In the genomic region with DNA sequence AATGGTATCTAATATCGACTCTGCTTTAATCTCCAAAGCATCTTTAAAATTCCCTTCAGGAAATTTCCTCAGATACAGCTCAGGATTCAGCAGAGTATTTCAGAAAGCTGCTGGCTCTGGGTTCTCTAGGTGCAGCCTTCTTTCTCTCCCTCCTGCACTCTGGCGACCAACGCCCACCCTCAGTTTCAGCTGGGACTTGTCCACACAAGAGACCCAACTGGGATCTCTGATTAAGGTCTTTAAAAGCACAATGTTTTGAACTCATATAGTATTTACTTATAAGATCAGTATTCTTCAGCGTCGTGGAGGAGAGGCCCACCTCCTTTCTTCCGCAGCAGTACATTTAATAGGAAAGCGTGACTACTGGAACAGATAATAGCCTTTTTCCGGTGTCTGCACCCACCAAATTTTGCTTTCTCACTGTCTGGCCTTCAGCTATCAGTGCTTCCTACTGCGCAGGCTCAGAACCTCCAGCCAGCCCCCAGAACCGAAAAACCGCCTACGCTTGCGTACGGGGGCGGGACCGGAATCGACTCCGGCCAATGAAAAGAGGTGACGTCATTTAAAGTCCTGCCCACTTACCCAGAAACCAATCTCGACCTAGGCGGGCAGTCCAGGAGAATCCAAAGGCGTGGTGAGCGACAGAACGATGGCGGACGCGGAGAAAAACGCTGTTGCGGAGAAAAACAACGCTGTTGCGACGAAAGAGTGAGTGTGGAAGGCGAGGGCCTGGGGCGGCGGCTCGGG, we compare ENCODE assay signal across 8 mouse cellular contexts. TPM values are rescaled to one million over a fixed set of nuclear protein-coding genes. Genes with fewer than 3 reads are reported as not detected.
A peak's percentile ranks its signal among the peaks of the same experiment; 100 is the strongest.
DNase-seq lines count a peak whose midpoint lies in the region; ATAC-seq and TF ChIP-seq lines count a peak whose summit lies in the region.

A gene (plus strand): TSS at position 576 of the 747 bp plus-strand sequence.

- H3K36me3 ChIP-seq in E14TG2a.4 (ENCODE audit: insufficient read depth, low read length): peaks cover 39% of the 10 kb centered on the region
- H3K36me3 ChIP-seq in forebrain, embryonic 12.5 days (replicated peaks): peaks cover 30% of the 10 kb centered on the region
- peaks cover 35% of the 10 kb centered on the region for H3K36me3 ChIP-seq in heart, postnatal 0 days (replicated peaks; ENCODE audit: control insufficient read depth, insufficient read depth, low read length)
- H3K36me3 ChIP-seq in liver, embryonic 16.5 days (ENCODE audit: control insufficient read depth, insufficient read depth): peaks cover 27% of the 10 kb centered on the region
- peaks cover 35% of the 10 kb centered on the region for H3K36me3 ChIP-seq in neural tube, embryonic 13.5 days
- H3K36me3 ChIP-seq in testis, adult 2 months (ENCODE audit: control insufficient read depth, insufficient read depth, low read length): peaks cover 2% of the 10 kb centered on the region

- no peak for TF ChIP-seq CTCF in E14TG2a.4 (conservative IDR thresholded peaks at IDR 0.05; ENCODE audit: low read length)
- TF ChIP-seq CTCF in heart, postnatal 0 days (IDR thresholded peaks at IDR 0.05; ENCODE audit: low read depth): no peak
- TF ChIP-seq CTCF in testis, adult 2 months (IDR thresholded peaks at IDR 0.05; ENCODE audit: control insufficient read depth, insufficient read depth, insufficient replicate concordance, low read depth, low read length): no peak

- peak within 1 kb of the TSS; percentile 93 for H3K4me3 ChIP-seq in E14TG2a.4 (replicated peaks; ENCODE audit: low read length)
- H3K4me3 ChIP-seq in forebrain, embryonic 12.5 days (replicated peaks): peak within 1 kb of the TSS; percentile 66
- H3K4me3 ChIP-seq in heart, postnatal 0 days (ENCODE audit: low read depth, low read length): peak within 1 kb of the TSS; percentile 86
- H3K4me3 ChIP-seq in liver, embryonic 16.5 days (ENCODE audit: low read depth, low read length): peak within 1 kb of the TSS; percentile 83
- H3K4me3 ChIP-seq in neural tube, embryonic 13.5 days: peak within 1 kb of the TSS; percentile 82
- peak within 1 kb of the TSS; percentile 100 for H3K4me3 ChIP-seq in testis, adult 2 months (ENCODE audit: control insufficient read depth, low read depth, low read length)

- peaks cover 67% of the 10 kb centered on the region for H3K4me1 ChIP-seq in E14TG2a.4 (replicated peaks; ENCODE audit: low read depth, low read length)
- peaks cover 21% of the 10 kb centered on the region for H3K4me1 ChIP-seq in forebrain, embryonic 12.5 days
- peaks cover 10% of the 10 kb centered on the region for H3K4me1 ChIP-seq in heart, postnatal 0 days (ENCODE audit: control insufficient read depth, insufficient read depth)
- H3K4me1 ChIP-seq in liver, embryonic 16.5 days (ENCODE audit: control insufficient read depth, low read depth, low read length): peaks cover 12% of the 10 kb centered on the region
- peaks cover 29% of the 10 kb centered on the region for H3K4me1 ChIP-seq in neural tube, embryonic 13.5 days (replicated peaks)
- H3K4me1 ChIP-seq in testis, adult 2 months (ENCODE audit: control insufficient read depth, insufficient read depth, low read length): peaks cover 10% of the 10 kb centered on the region

- H3K27ac ChIP-seq in forebrain, embryonic 12.5 days: peak within 1 kb of the TSS; percentile 94
- H3K27ac ChIP-seq in heart, postnatal 0 days (ENCODE audit: low read depth): peak within 1 kb of the TSS; percentile 94
- H3K27ac ChIP-seq in liver, embryonic 16.5 days (ENCODE audit: low read length): peak within 1 kb of the TSS; percentile 97
- H3K27ac ChIP-seq in neural tube, embryonic 13.5 days (replicated peaks): peak within 1 kb of the TSS; percentile 97
- H3K27ac ChIP-seq in testis, adult 2 months (ENCODE audit: control insufficient read depth, insufficient read depth, low read depth, low read length): peak within 1 kb of the TSS; percentile 96

- H3K27me3 ChIP-seq in E14TG2a.4 (ENCODE audit: insufficient read depth, low read length): no peaks in the 10 kb centered on the region
- H3K27me3 ChIP-seq in forebrain, embryonic 12.5 days: no peaks in the 10 kb centered on the region
- H3K27me3 ChIP-seq in heart, postnatal 0 days (ENCODE audit: control insufficient read depth, insufficient read depth, low read length): no peaks in the 10 kb centered on the region
- no peaks in the 10 kb centered on the region for H3K27me3 ChIP-seq in liver, embryonic 16.5 days (ENCODE audit: control insufficient read depth, insufficient read depth, low read depth, low read length)
- H3K27me3 ChIP-seq in neural tube, embryonic 13.5 days: no peaks in the 10 kb centered on the region
- H3K27me3 ChIP-seq in testis, adult 2 months (ENCODE audit: control insufficient read depth, insufficient read depth, low read length): no peaks in the 10 kb centered on the region

- no peaks in the 10 kb centered on the region for H3K9me3 ChIP-seq in E14TG2a.4 (ENCODE audit: low read length)
- no peaks in the 10 kb centered on the region for H3K9me3 ChIP-seq in forebrain, embryonic 12.5 days
- H3K9me3 ChIP-seq in heart, postnatal 0 days (replicated peaks; ENCODE audit: control insufficient read depth, low read length): no peaks in the 10 kb centered on the region
- H3K9me3 ChIP-seq in liver, embryonic 16.5 days (replicated peaks; ENCODE audit: control insufficient read depth, low read length): no peaks in the 10 kb centered on the region
- no peaks in the 10 kb centered on the region for H3K9me3 ChIP-seq in neural tube, embryonic 13.5 days

- H3K9ac ChIP-seq in forebrain, embryonic 12.5 days: peak within 1 kb of the TSS; percentile 76
- H3K9ac ChIP-seq in heart, postnatal 0 days (replicated peaks; ENCODE audit: low read depth, low read length): peak within 1 kb of the TSS; percentile 81
- peak within 1 kb of the TSS; percentile 85 for H3K9ac ChIP-seq in liver, embryonic 16.5 days (ENCODE audit: low read depth, low read length)
- H3K9ac ChIP-seq in neural tube, embryonic 13.5 days: peak within 1 kb of the TSS; percentile 86

- peak; percentile 94 for TF ChIP-seq POLR2A in testis, adult 2 months (IDR thresholded peaks at IDR 0.05; ENCODE audit: control insufficient read depth, low read depth, low read length)

- peak; percentile 99 for ATAC-seq in forebrain, embryonic 12.5 days (ENCODE audit: low FRiP score)
- peak; percentile 99 for ATAC-seq in heart, postnatal 0 days (ENCODE audit: insufficient read depth, low read depth)
- ATAC-seq in liver, embryonic 16.5 days (ENCODE audit: low read depth): peak; percentile 96
- peak; percentile 99 for ATAC-seq in neural tube, embryonic 13.5 days (ENCODE audit: low read depth)

- peak; percentile 98 for DNase-seq in c-Kit-positive CD71-positive TER-119-positive erythroid progenitor cells, embryonic 14.5 days (ENCODE audit: low spot score)
- peak; percentile 98 for DNase-seq in heart, postnatal 0 days (ENCODE audit: low spot score)
- DNase-seq in kidney, postnatal 4 days: peak; percentile 96 to 97

- WGBS in forebrain, embryonic 12.5 days: 2% methylated on average over 36 of the region's 36 CpGs
- 2% methylated on average over 36 of the region's 36 CpGs for WGBS in heart, postnatal 0 days
- WGBS in liver, embryonic 16.5 days (ENCODE audit: insufficient replicate concordance): 3% methylated on average over 36 of the region's 36 CpGs
- WGBS in neural tube, embryonic 13.5 days: 2% methylated on average over 36 of the region's 36 CpGs

- no peak for TF ChIP-seq EP300 in heart, postnatal 0 days (IDR thresholded peaks at IDR 0.05; ENCODE audit: low read depth)

- H3K4me2 ChIP-seq in forebrain, embryonic 12.5 days: peak within 1 kb of the TSS; percentile 77
- H3K4me2 ChIP-seq in heart, postnatal 0 days (ENCODE audit: low read depth, low read length): peak within 1 kb of the TSS; percentile 74
- peak within 1 kb of the TSS; percentile 84 for H3K4me2 ChIP-seq in liver, embryonic 16.5 days (ENCODE audit: low read depth, low read length)
- H3K4me2 ChIP-seq in neural tube, embryonic 13.5 days: peak within 1 kb of the TSS; percentile 89

RNA-seq across cellular contexts. Expression of the gene that starts here (rescaled TPM):
- 436 and 452 TPM in 2 replicates for polyA plus RNA-seq in forebrain, embryonic 12.5 days (2016; fragmentation: Nextera tagmentation; extraction: Ambion mirVana)
- 155 and 165 TPM in 2 replicates for total RNA-seq in heart, postnatal 0 days (2014; rRNA removed; ENCODE audit: low replicate concordance)
- 140 and 144 TPM in 2 replicates for polyA plus RNA-seq in heart, postnatal 0 days (2015; fragmentation: Nextera tagmentation; extraction: Ambion mirVana)
- polyA plus RNA-seq in liver, embryonic 16.5 days (2015; fragmentation: Nextera tagmentation; extraction: Ambion mirVana): 129 and 141 TPM in 2 replicates
- polyA plus RNA-seq in neural tube, embryonic 13.5 days (2015; fragmentation: Nextera tagmentation; extraction: Ambion mirVana): 555 and 577 TPM in 2 replicates
- polyA plus RNA-seq in testis, adult 2 months (2012; rRNA removed): 39.0 and 52.8 TPM in 2 replicates

Comparison
In these comparisons a context has a peak if more than half of its experiments do, and no peak if none do; other contexts are left out.
1. Peak in every context shown above with its lines: DNase-seq, ATAC-seq, H3K4me3 ChIP-seq and H3K27ac ChIP-seq.